Mouse (Mus musculus) erythroblast, embryonic 14.5 days (primary cell): Measurements from ENCODE around the gene Anxa9. TPM values are rescaled to one million over a fixed set of nuclear protein-coding genes. Genes with fewer than 3 reads are reported as not detected.

ENCODE experiments used
- H3K27me3 ChIP-seq: 2 replicates; pipeline ENCODE4 v1.6.1; 2012; ENCODE audit warnings: inconsistent platforms; ENCODE audit not compliant: control insufficient read depth
- H3K36me3 ChIP-seq: 2 replicates; pipeline ENCODE4 v1.6.1; 2012; ENCODE audit warnings: mild to moderate bottlenecking, inconsistent platforms; ENCODE audit not compliant: control insufficient read depth
- H3K4me1 ChIP-seq: 2 replicates; pipeline ENCODE4 v1.6.1; 2012; ENCODE audit warnings: inconsistent platforms; ENCODE audit not compliant: control insufficient read depth
- H3K4me3 ChIP-seq: replicated peaks from 2 replicates; pipeline ENCODE3; 2012; ENCODE audit warnings: moderate library complexity, mild to moderate bottlenecking, inconsistent platforms
- H3K9me3 ChIP-seq: 2 replicates; pipeline ENCODE4 v1.6.1; 2012; ENCODE audit warnings: low read length, inconsistent platforms, mixed read lengths; ENCODE audit not compliant: control insufficient read depth
- GATA1 ChIP-seq: IDR thresholded peaks from 2 replicates; pipeline ENCODE4 v1.6.1; 2012; ENCODE audit warnings: low read length, inconsistent platforms, mixed read lengths
- TAL1 ChIP-seq: IDR thresholded peaks from 3 replicates; pipeline ENCODE4 v1.6.1; 2012; ENCODE audit warnings: low read length, inconsistent platforms, mixed read lengths
- polyA plus RNA-seq: library from polyadenylated mRNA; stranded (reverse); fragments of >175 nt; gene quantifications from 2 replicates; pipeline ENCODE4 v1.2.3, GENCODE M21; 2012

The Anxa9 gene
- polyA plus RNA-seq, 1 experiment, result 0.03 TPM

DNA sequence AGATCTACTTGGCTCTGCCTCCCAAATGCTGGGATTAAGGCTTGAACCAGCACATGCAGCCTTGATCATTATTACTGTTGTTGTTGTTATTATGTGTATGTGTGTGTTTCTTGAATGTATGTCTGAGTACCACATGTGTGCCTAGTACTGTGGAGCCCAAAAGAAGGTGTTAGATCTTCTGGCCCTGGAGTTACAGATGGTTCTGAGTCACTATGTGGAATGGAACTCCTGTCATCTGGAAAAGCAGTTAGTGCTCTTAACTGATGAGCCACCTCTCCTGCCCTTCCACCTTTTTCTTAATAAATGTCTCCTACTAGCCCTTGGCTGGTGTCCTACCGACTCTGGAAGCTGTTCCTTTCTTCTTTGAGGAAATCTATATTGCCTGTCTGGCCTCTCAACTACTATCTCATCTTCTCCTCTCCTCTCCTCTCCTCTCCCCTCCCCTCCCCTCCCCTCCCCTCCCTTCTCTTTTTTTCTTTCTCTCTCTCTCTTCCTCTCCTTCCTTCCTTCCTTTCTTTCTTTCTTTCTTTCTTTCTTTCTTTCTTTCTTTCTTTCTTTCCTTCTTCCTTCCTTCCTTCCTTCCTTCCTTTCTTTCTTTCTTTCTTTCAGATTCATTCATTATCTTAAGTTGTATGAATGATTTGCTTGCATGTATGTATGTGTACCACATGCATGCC, 59.2 kb downstream of the Anxa9 start:
- Histone ChIP-seq H3K4me1 (peaks cover 18% of the 10 kb centered on the region), H3K4me3 (no peak overlapping the region), H3K9me3 (no peaks in the 10 kb centered on the region), H3K27me3 (no peaks in the 10 kb centered on the region), H3K36me3 (peaks cover 1% of the 10 kb centered on the region)
- TF ChIP-seq GATA1, result no peak
- TF ChIP-seq TAL1, result no peak

DNA sequence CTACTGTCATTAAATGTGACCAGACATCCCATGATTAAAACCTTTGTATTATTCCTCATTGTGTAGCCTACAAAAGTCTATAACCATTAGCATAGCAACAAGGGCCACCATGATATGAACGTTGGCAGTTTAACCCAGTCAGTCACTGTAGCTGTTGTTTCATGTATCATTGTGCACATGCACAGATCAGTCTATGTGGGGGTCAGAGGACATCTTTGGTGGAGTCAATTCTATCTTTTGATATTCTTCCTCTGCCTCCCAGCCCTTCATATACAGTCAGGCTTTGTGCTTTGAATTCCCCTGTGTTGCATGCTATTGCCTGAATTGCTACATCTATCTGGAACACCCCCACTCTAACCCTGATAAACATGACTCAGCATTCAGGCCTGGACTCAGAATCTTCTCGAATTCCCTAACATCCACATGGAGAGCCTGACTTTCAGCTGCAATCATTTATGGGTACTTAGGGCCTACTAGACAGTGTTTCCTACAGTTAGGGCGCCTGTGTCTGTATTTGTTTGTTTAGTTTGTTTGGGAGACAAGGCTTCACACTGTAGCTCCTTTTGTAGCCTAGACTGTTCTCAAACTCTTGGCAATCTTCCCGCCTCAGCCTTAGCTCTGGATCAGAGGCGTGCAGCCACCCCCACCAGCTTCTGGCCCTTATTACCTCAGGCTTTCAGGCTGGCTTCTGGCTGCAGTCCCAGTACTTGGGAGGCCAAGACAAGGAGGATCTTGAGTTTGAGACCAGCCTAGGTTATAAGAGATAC, 60.3 kb downstream of the Anxa9 start:
- Histone ChIP-seq H3K9me3 (no peaks in the 10 kb centered on the region), H3K4me3 (no peak overlapping the region), H3K27me3 (no peaks in the 10 kb centered on the region), H3K4me1 (peaks cover 18% of the 10 kb centered on the region), H3K36me3 (no peaks in the 10 kb centered on the region; the same call in 1 of the 2 replicates)
- TF ChIP-seq GATA1 (no peak), TAL1 (no peak)

Other genes with a start within 250 kb of the Anxa9 start
- 1.5 and 2.3 TPM in 2 replicates for gene Pip5k1a, start 200.2 kb downstream of the Anxa9 start, polyA plus RNA-seq
- gene Vps72, start 196.2 kb downstream of the Anxa9 start, polyA plus RNA-seq, result 16.8 and 18.2 TPM in 2 replicates
- gene Tmod4, start 182.7 kb downstream of the Anxa9 start, polyA plus RNA-seq, result not detected in 2 replicates
- gene Scnm1, start 173.2 kb downstream of the Anxa9 start, polyA plus RNA-seq, result 0.63 and 0.86 TPM in 2 replicates
- 0.90 and 1.1 TPM in 2 replicates for gene Lysmd1, start 173.1 kb downstream of the Anxa9 start, polyA plus RNA-seq
- 0.04 and 0.17 TPM in 2 replicates for gene Tnfaip8l2, start 164.8 kb downstream of the Anxa9 start, polyA plus RNA-seq
- gene Sema6c, start 146.7 kb downstream of the Anxa9 start, polyA plus RNA-seq, result 0.01 and 0.04 TPM in 2 replicates
- 0.29 and 0.30 TPM in 2 replicates for gene Gabpb2, start 89.3 kb downstream of the Anxa9 start, polyA plus RNA-seq
- gene Cdc42se1, start 78.4 kb downstream of the Anxa9 start, polyA plus RNA-seq, result 6.8 and 8.0 TPM in 2 replicates
- 0.09 TPM in 2 replicates for gene Mllt11, start 75.0 kb downstream of the Anxa9 start, polyA plus RNA-seq
- gene Gm128, start 65.6 kb downstream of the Anxa9 start, polyA plus RNA-seq, result not detected in 2 replicates
- not detected in 2 replicates for gene Bnipl, start 56.0 kb downstream of the Anxa9 start, polyA plus RNA-seq
- 6.4 and 7.1 TPM in 2 replicates for gene Mindy1, start 25.8 kb downstream of the Anxa9 start, polyA plus RNA-seq
- 0.06 and 0.08 TPM in 2 replicates for gene Prune1, start 25.1 kb downstream of the Anxa9 start, polyA plus RNA-seq
- gene Cers2, start 7.6 kb upstream of the Anxa9 start, polyA plus RNA-seq, result 5.9 and 9.3 TPM in 2 replicates
- 0.42 and 0.62 TPM in 2 replicates for gene Setdb1, start 50.0 kb upstream of the Anxa9 start, polyA plus RNA-seq
- gene 4930558C23Rik, start 95.7 kb upstream of the Anxa9 start, polyA plus RNA-seq, result not detected in 2 replicates
- 1.5 and 2.0 TPM in 2 replicates for gene Arnt, start 127.2 kb upstream of the Anxa9 start, polyA plus RNA-seq
- not detected in 2 replicates for gene Ctsk, start 192.1 kb upstream of the Anxa9 start, polyA plus RNA-seq
- 0.04 and 0.07 TPM in 2 replicates for gene Ctss, start 219.6 kb upstream of the Anxa9 start, polyA plus RNA-seq